Mouse (Mus musculus): ENCODE results near the gene Gm3448. TPM values are rescaled to one million over a fixed set of nuclear protein-coding genes. Genes with fewer than 3 reads are reported as not detected.
"Not testable (repeated sequence)": the region's sequence is repeated elsewhere in the genome, so short reads cannot be mapped to it uniquely, and the experiment has no call there.

Gm3448 gene
- 10 to 100 TPM in 1 of 2 experiments, 1 to 10 TPM in 1; 6.8 to 10.5 TPM for total RNA-seq (2021)

- peak; percentile 3 to 44 for DNase-seq (ENCODE audit: extremely low spot score in 1 of 2, low spot score in 1 of 2)
These were observed at the start of gene Gm3448, which contains the start of the genes Ermard and Tcte3 for GRCm38 (mm10) chr17:15041175-15041729. Gm3448 (minus strand) TSS chr17:15041537. Ermard (plus strand) TSS chr17:15041208. Tcte3 (minus strand) TSS chr17:15041488.

GRCm38 (mm10) chr17:15088591-15089001 is 47.3 kb upstream of the Gm3448 start:
- DNase-seq (ENCODE audit: extremely low spot score in 1 of 2, low spot score in 1 of 2) = no peak

- DNase-seq (ENCODE audit: extremely low spot score in 1 of 2, low spot score in 1 of 2) = no peak
These were observed 46.8 kb upstream of the Gm3448 start for GRCm38 (mm10) chr17:15088166-15088565.

GRCm38 (mm10) chr17:15085006-15085405 is 43.7 kb upstream of the Gm3448 start:
- DNase-seq (ENCODE audit: extremely low spot score in 1 of 2, low spot score in 1 of 2) = no peak

- DNase-seq (ENCODE audit: extremely low spot score in 1 of 2, low spot score in 1 of 2) = no peak
These were observed 43.0 kb upstream of the Gm3448 start for GRCm38 (mm10) chr17:15084226-15084848.

GRCm38 (mm10) chr17:15077536-15077935 is 36.2 kb upstream of the Gm3448 start:
- DNase-seq (ENCODE audit: extremely low spot score in 1 of 2, low spot score in 1 of 2) = no peak

GRCm38 (mm10) chr17:15075033-15075432 is 33.7 kb upstream of the Gm3448 start:
- no peak for DNase-seq (ENCODE audit: extremely low spot score in 1 of 2, low spot score in 1 of 2)

- no peak for DNase-seq (ENCODE audit: extremely low spot score in 1 of 2, low spot score in 1 of 2)
These were observed 30.9 kb upstream of the Gm3448 start for GRCm38 (mm10) chr17:15072211-15072610.

GRCm38 (mm10) chr17:15069124-15069523 is 27.8 kb upstream of the Gm3448 start:
- no peak for DNase-seq (ENCODE audit: extremely low spot score in 1 of 2, low spot score in 1 of 2)

- DNase-seq (ENCODE audit: extremely low spot score in 1 of 2, low spot score in 1 of 2) = no peak
These were observed 26.9 kb upstream of the Gm3448 start for GRCm38 (mm10) chr17:15068040-15068792.

- DNase-seq (ENCODE audit: extremely low spot score in 1 of 2, low spot score in 1 of 2) = no peak
These were observed 25.6 kb upstream of the Gm3448 start for GRCm38 (mm10) chr17:15066911-15067310.

GRCm38 (mm10) chr17:15066066-15066465 is 24.7 kb upstream of the Gm3448 start:
- no peak for DNase-seq (ENCODE audit: extremely low spot score in 1 of 2, low spot score in 1 of 2)

GRCm38 (mm10) chr17:15065391-15066024 is 24.2 kb upstream of the Gm3448 start:
- peak; percentile 59 to 76 for DNase-seq (ENCODE audit: extremely low spot score in 1 of 2, low spot score in 1 of 2)

GRCm38 (mm10) chr17:15060356-15060755 is 19.0 kb upstream of the Gm3448 start:
- no peak for DNase-seq (ENCODE audit: extremely low spot score in 1 of 2, low spot score in 1 of 2)

GRCm38 (mm10) chr17:15059646-15060045 is 18.3 kb upstream of the Gm3448 start:
- no peak for DNase-seq (ENCODE audit: extremely low spot score in 1 of 2, low spot score in 1 of 2)

- DNase-seq (ENCODE audit: extremely low spot score in 1 of 2, low spot score in 1 of 2) = no peak
These were observed 16.8 kb upstream of the Gm3448 start for GRCm38 (mm10) chr17:15058161-15058591.

GRCm38 (mm10) chr17:15055925-15056324 is 14.6 kb upstream of the Gm3448 start:
- peak; percentile 42 to 61 for DNase-seq (ENCODE audit: extremely low spot score in 1 of 2, low spot score in 1 of 2)

GRCm38 (mm10) chr17:15053829-15054200 is 12.5 kb upstream of the Gm3448 start:
- peak in 1 of 2 experiments; percentile 2 for DNase-seq (ENCODE audit: extremely low spot score in 1 of 2, low spot score in 1 of 2)

- DNase-seq (ENCODE audit: extremely low spot score in 1 of 2, low spot score in 1 of 2) = not testable (repeated sequence)
These were observed 12.0 kb upstream of the Gm3448 start for GRCm38 (mm10) chr17:15053183-15053828.

- DNase-seq (ENCODE audit: extremely low spot score in 1 of 2, low spot score in 1 of 2) = not testable (repeated sequence)
These were observed 11.4 kb upstream of the Gm3448 start for GRCm38 (mm10) chr17:15052766-15053165.
